Mouse (Mus musculus) ES-Bruce4 (cell line): Measurements from ENCODE around the gene Tnfrsf9. TPM values are rescaled to one million over a fixed set of nuclear protein-coding genes. Genes with fewer than 3 reads are reported as not detected.

Experiments
- H3K27ac ChIP-seq: 2 replicates; pipeline ENCODE4 v1.5.1; 2012; ENCODE audit warnings: low read length, inconsistent platforms; ENCODE audit not compliant: insufficient read depth
- H3K27me3 ChIP-seq: 2 replicates; pipeline ENCODE4 v1.6.1; 2012; ENCODE audit warnings: mild to moderate bottlenecking, low read length, inconsistent platforms; ENCODE audit not compliant: control insufficient read depth, poor library complexity, insufficient read depth, severe bottlenecking
- H3K36me3 ChIP-seq: 2 replicates; pipeline ENCODE4 v1.6.1; 2012; ENCODE audit warnings: inconsistent platforms, mild to moderate bottlenecking, low read length, moderate library complexity; ENCODE audit not compliant: control insufficient read depth, poor library complexity, insufficient read depth, severe bottlenecking
- H3K4me1 ChIP-seq: one replicate; pipeline ENCODE4 v1.8.1; 2011; ENCODE audit warnings: low read length; ENCODE audit not compliant: control insufficient read depth, insufficient read depth
- H3K4me3 ChIP-seq: 2 replicates; pipeline ENCODE4 v1.5.1; 2011; ENCODE audit warnings: low read depth, mild to moderate bottlenecking, low read length
- H3K9ac ChIP-seq: 2 replicates; pipeline ENCODE4 v1.6.1; 2012; ENCODE audit warnings: low read depth, mild to moderate bottlenecking, inconsistent platforms; ENCODE audit not compliant: poor library complexity, severe bottlenecking
- H3K9me3 ChIP-seq: replicated peaks from 2 replicates; pipeline ENCODE4 v1.6.1; 2012; ENCODE audit warnings: mild to moderate bottlenecking, low read length, inconsistent platforms; ENCODE audit not compliant: control insufficient read depth, poor library complexity, insufficient read depth, severe bottlenecking
- CTCF ChIP-seq: IDR thresholded peaks from one replicate; pipeline ENCODE4 v1.8.1; 2011; ENCODE audit warnings: low read depth, low read length
- EP300 ChIP-seq: IDR thresholded peaks from 2 replicates; pipeline ENCODE4 v1.6.1; 2011; ENCODE audit warnings: low read depth, low read length; ENCODE audit not compliant: insufficient read depth
- POLR2A ChIP-seq: IDR thresholded peaks from one replicate; pipeline ENCODE4 v1.8.1; 2011; ENCODE audit warnings: low read length; ENCODE audit not compliant: insufficient read depth
- polyA plus RNA-seq: library from polyadenylated mRNA; stranded (reverse); fragments of >200 nt; gene quantifications from 2 replicates; pipeline ENCODE4 v1.2.4, GENCODE M21; 2011; ENCODE audit warnings: low read depth; ENCODE audit not compliant: missing spikeins, insufficient read depth, insufficient read length

Tnfrsf9 gene
- polyA plus RNA-seq, 1 experiment = 1.6 TPM

GRCm38 (mm10) chr4:150917336-150918027, 3.1 kb downstream of the Tnfrsf9 start:
- Histone ChIP-seq H3K36me3 (no peaks in the 10 kb centered on the region), H3K4me3 (no peak overlapping the region), H3K27ac (no peak overlapping the region), H3K4me1 (peaks cover 4% of the 10 kb centered on the region), H3K9me3 (no peaks in the 10 kb centered on the region), H3K9ac (no peak overlapping the region), H3K27me3 (no peaks in the 10 kb centered on the region)
- TF ChIP-seq EP300 (0 out of 2 replicates have a peak, but pooled peaks have one; percentile 25), POLR2A (no peak)

GRCm38 (mm10) chr4:150921206-150921605, 6.8 kb downstream of the Tnfrsf9 start:
- Histone ChIP-seq H3K4me1 (no peaks in the 10 kb centered on the region), H3K27me3 (no peaks in the 10 kb centered on the region), H3K4me3 (no peak overlapping the region), H3K27ac (no peak overlapping the region), H3K9me3 (no peaks in the 10 kb centered on the region), H3K9ac (no peak overlapping the region), H3K36me3 (no peaks in the 10 kb centered on the region)
- TF ChIP-seq POLR2A = no peak
- no peak for TF ChIP-seq CTCF
- TF ChIP-seq EP300 = no peak

GRCm38 (mm10) chr4:150924308-150924707, 9.9 kb downstream of the Tnfrsf9 start:
- Histone ChIP-seq H3K27me3 (no peaks in the 10 kb centered on the region), H3K9ac (no peak overlapping the region), H3K4me1 (no peaks in the 10 kb centered on the region), H3K27ac (no peak overlapping the region), H3K36me3 (no peaks in the 10 kb centered on the region), H3K4me3 (no peak overlapping the region), H3K9me3 (no peaks in the 10 kb centered on the region)
- TF ChIP-seq CTCF (no peak), EP300 (no peak), POLR2A (no peak)

GRCm38 (mm10) chr4:150924936-150925335, 10.6 kb downstream of the Tnfrsf9 start:
- H3K27me3 ChIP-seq = no peaks in the 10 kb centered on the region
- TF ChIP-seq POLR2A (no peak), EP300 (no peak), CTCF (no peak)
- H3K4me3 ChIP-seq = no peak overlapping the region
- H3K9ac ChIP-seq = no peak overlapping the region
- no peaks in the 10 kb centered on the region for H3K9me3 ChIP-seq
- H3K27ac ChIP-seq = no peak overlapping the region
- no peaks in the 10 kb centered on the region for H3K4me1 ChIP-seq
- no peaks in the 10 kb centered on the region for H3K36me3 ChIP-seq

DNA sequence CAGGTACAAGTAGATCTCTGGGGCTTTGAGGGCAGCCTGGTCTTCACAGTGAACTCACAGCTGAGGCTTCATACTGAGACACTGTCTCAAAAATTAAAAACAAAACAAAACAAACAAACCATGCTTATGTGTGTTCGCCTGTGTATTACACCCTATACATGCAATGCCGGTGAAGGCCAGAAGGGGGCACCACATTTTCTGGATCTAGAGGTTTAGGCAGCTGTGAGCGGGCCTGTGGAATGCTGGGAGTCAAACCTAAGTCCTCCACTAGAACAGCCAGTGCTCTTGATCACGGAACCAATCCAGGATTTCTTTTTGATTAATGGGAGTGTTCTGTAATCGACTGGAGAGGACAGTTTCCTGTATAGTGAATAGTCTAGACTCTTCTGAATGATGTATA, 11.6 kb downstream of the Tnfrsf9 start:
- H3K27ac ChIP-seq = no peak overlapping the region
- no peak overlapping the region for H3K9ac ChIP-seq
- H3K4me1 ChIP-seq = no peaks in the 10 kb centered on the region
- no peak overlapping the region for H3K4me3 ChIP-seq
- H3K36me3 ChIP-seq = no peaks in the 10 kb centered on the region
- no peaks in the 10 kb centered on the region for H3K27me3 ChIP-seq
- H3K9me3 ChIP-seq = no peaks in the 10 kb centered on the region
- no peak for TF ChIP-seq POLR2A
- TF ChIP-seq CTCF = peak; percentile 59
- no peak for TF ChIP-seq EP300

DNA sequence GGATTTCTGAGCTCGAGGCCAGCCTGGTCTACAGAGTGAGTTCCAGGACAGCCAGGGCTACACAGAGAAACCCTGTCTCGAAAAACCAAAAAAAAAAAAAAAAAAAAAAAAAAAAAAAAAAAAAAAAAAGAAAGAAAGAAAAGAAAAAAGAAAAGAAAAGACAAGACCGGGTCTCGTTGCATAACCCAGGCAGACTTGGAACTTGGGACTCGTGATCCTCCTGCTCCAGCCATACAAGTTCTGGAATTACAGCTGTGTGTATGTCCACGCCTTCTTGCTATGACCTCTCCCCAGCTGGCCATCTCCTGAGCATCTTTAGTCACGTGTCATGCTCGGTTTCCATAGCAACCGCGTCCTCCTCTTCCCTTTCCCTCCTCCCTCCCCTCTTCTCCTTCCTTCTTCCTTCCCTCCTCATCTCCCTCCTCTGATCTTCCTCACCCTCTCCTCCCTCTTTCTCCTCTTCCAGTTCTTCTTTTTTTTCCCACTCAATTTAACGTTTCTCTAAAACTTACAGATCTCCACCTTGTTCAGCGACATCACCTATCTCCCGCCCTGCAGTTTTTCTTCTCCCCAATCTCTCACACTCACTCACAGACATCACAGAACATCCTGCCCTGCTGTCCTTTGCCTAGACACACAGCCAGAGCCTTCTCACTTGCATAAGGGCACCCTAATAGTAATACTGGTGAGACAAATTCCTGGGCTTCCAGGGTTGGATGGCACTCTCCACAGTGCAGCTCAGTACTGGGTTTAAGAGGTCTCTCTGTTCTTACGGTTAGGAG, 12.8 kb downstream of the Tnfrsf9 start:
- Histone ChIP-seq H3K36me3 (no peaks in the 10 kb centered on the region), H3K27ac (no peak overlapping the region), H3K9ac (no peak overlapping the region), H3K4me3 (no peak overlapping the region), H3K4me1 (no peaks in the 10 kb centered on the region), H3K27me3 (no peaks in the 10 kb centered on the region), H3K9me3 (no peaks in the 10 kb centered on the region)
- TF ChIP-seq EP300 (no peak), POLR2A (no peak), CTCF (no peak)
